Mouse (Mus musculus) bone marrow macrophage, adult 2 months (primary cell): Measurements from ENCODE around the gene Mtor. TPM values are rescaled to one million over a fixed set of nuclear protein-coding genes. Genes with fewer than 3 reads are reported as not detected.

ENCODE experiments used
- H3K27ac ChIP-seq: 2 replicates; pipeline ENCODE4 v1.5.1; 2012; ENCODE audit warnings: low read depth, low read length; ENCODE audit not compliant: insufficient read depth
- H3K4me1 ChIP-seq: 2 replicates; pipeline ENCODE4 v1.6.1; 2012; ENCODE audit warnings: low read length; ENCODE audit not compliant: control insufficient read depth, insufficient read depth
- H3K4me3 ChIP-seq: 2 replicates; pipeline ENCODE4 v1.5.1; 2012; ENCODE audit warnings: mild to moderate bottlenecking, low read length, moderate library complexity; ENCODE audit not compliant: insufficient read depth
- CTCF ChIP-seq: IDR thresholded peaks from 2 replicates; pipeline ENCODE4 v1.5.1; 2012; ENCODE audit warnings: low read depth, mild to moderate bottlenecking, low read length, moderate library complexity
- POLR2A ChIP-seq: IDR thresholded peaks from 2 replicates; pipeline ENCODE4 v1.6.1; 2012; ENCODE audit warnings: mild to moderate bottlenecking, low read depth, low read length, borderline replicate concordance
- polyA plus RNA-seq: library from polyadenylated mRNA; stranded (reverse); fragments of >200 nt; gene quantifications from 2 replicates; pipeline ENCODE4 v1.2.4, GENCODE M21; 2012; ENCODE audit not compliant: missing spikeins, insufficient read depth, insufficient read length

The Mtor gene
- polyA plus RNA-seq, 1 experiment = 14.1 TPM

- Histone ChIP-seq H3K27ac (peak within 1 kb of the TSS; percentile 70), H3K4me3 (peak within 1 kb of the TSS; percentile 79), H3K4me1 (peaks cover 7% of the 10 kb centered on the region; the same call in 1 of the 2 replicates)
- no peak for TF ChIP-seq POLR2A
- no peak for TF ChIP-seq CTCF
Measured at GRCm38 (mm10) chr4:148558297-148559000, 110.0 kb downstream of the Mtor start, which contains the start of gene Exosc10. Gene Exosc10, plus strand, starts transcription at chr4:148558429.

- Histone ChIP-seq H3K4me3 (no peak overlapping the region), H3K27ac (no peak overlapping the region), H3K4me1 (peaks cover 7% of the 10 kb centered on the region; the same call in 1 of the 2 replicates)
- TF ChIP-seq POLR2A = no peak
- TF ChIP-seq CTCF = no peak
Measured at GRCm38 (mm10) chr4:148562676-148563075, 114.3 kb downstream of the Mtor start.

GRCm38 (mm10) chr4:148563595-148563994 is 115.2 kb downstream of the Mtor start:
- no peak for TF ChIP-seq POLR2A
- TF ChIP-seq CTCF = no peak
- no peak overlapping the region for H3K27ac ChIP-seq
- no peak overlapping the region for H3K4me3 ChIP-seq
- H3K4me1 ChIP-seq = peaks cover 5% of the 10 kb centered on the region; the same call in 1 of the 2 replicates

GRCm38 (mm10) chr4:148570138-148570537 is 121.7 kb downstream of the Mtor start:
- no peak for TF ChIP-seq CTCF
- TF ChIP-seq POLR2A = no peak
- H3K4me1 ChIP-seq = no peaks in the 10 kb centered on the region
- no peak overlapping the region for H3K4me3 ChIP-seq
- H3K27ac ChIP-seq = no peak overlapping the region

- Histone ChIP-seq H3K4me1 (no peaks in the 10 kb centered on the region), H3K27ac (no peak overlapping the region), H3K4me3 (no peak overlapping the region)
- no peak for TF ChIP-seq CTCF
- TF ChIP-seq POLR2A = no peak
Measured at GRCm38 (mm10) chr4:148570693-148571295, 122.4 kb downstream of the Mtor start.

- Histone ChIP-seq H3K4me1 (no peaks in the 10 kb centered on the region), H3K27ac (no peak overlapping the region), H3K4me3 (no peak overlapping the region)
- TF ChIP-seq POLR2A = no peak
- TF ChIP-seq CTCF = no peak
Measured at GRCm38 (mm10) chr4:148573222-148573621, 124.8 kb downstream of the Mtor start.

GRCm38 (mm10) chr4:148580765-148581164 is 132.4 kb downstream of the Mtor start:
- Histone ChIP-seq H3K4me1 (peaks cover 5% of the 10 kb centered on the region), H3K4me3 (no peak overlapping the region), H3K27ac (no peak overlapping the region)
- TF ChIP-seq CTCF (no peak), POLR2A (no peak)

GRCm38 (mm10) chr4:148581422-148581821 is 133.0 kb downstream of the Mtor start:
- H3K27ac ChIP-seq = no peak overlapping the region
- peaks cover 5% of the 10 kb centered on the region for H3K4me1 ChIP-seq
- H3K4me3 ChIP-seq = no peak overlapping the region
- TF ChIP-seq POLR2A (no peak), CTCF (no peak)

- H3K27ac ChIP-seq = no peak overlapping the region
- TF ChIP-seq POLR2A (no peak), CTCF (no peak)
- no peak overlapping the region for H3K4me3 ChIP-seq
- peaks cover 8% of the 10 kb centered on the region for H3K4me1 ChIP-seq
Measured at GRCm38 (mm10) chr4:148583257-148583656, 134.8 kb downstream of the Mtor start.

- H3K27ac ChIP-seq = no peak overlapping the region
- peaks cover 11% of the 10 kb centered on the region for H3K4me1 ChIP-seq
- H3K4me3 ChIP-seq = no peak overlapping the region
- no peak for TF ChIP-seq CTCF
- no peak for TF ChIP-seq POLR2A
Measured at GRCm38 (mm10) chr4:148586648-148587047, 138.2 kb downstream of the Mtor start.
